Mouse (Mus musculus) kidney, postnatal 0 days (tissue): ENCODE data around the gene Amd2. TPM values are rescaled to one million over a fixed set of nuclear protein-coding genes. Genes with fewer than 3 reads are reported as not detected.

ENCODE experiments used
- ATAC-seq: fragments of 200-750 bp; cut with Nextera tagmentation; replicated peaks from 2 replicates; pipeline ENCODE4 v1.8.0; 2017; ENCODE audit warnings: low read depth, moderate number of reproducible peaks, moderate TSS enrichment, moderate library complexity; ENCODE audit not compliant: low FRiP score
- DNase-seq: peaks from one replicate; pipeline ENCODE4 v3.0.0-alpha.2; 2016; ENCODE audit warnings: low spot score
- H3K27ac ChIP-seq: fragments of 300-500 bp; sonication (generic); 2 replicates; pipeline ENCODE4 v1.5.1; 2014; ENCODE audit warnings: mild to moderate bottlenecking
- H3K27me3 ChIP-seq: fragments of 300-500 bp; sonication (generic); 2 replicates; pipeline ENCODE4 v1.6.1; 2014; ENCODE audit warnings: low read length, mixed read lengths; ENCODE audit not compliant: insufficient read depth
- H3K36me3 ChIP-seq: fragments of 300-500 bp; sonication (generic); 2 replicates; pipeline ENCODE4 v1.6.1; 2014; ENCODE audit warnings: low read length, mixed read lengths; ENCODE audit not compliant: insufficient read depth
- H3K4me1 ChIP-seq: fragments of 300-500 bp; sonication (generic); replicated peaks from 2 replicates; pipeline ENCODE4 v1.6.1; 2014; ENCODE audit warnings: antibody characterized with exemption, low read length, mixed read lengths; ENCODE audit not compliant: insufficient read depth
- H3K4me2 ChIP-seq: fragments of 300-500 bp; sonication (generic); 2 replicates; pipeline ENCODE4 v1.6.1; 2014; ENCODE audit warnings: mild to moderate bottlenecking, low read length, moderate library complexity, mixed read lengths
- H3K4me3 ChIP-seq: fragments of 300-500 bp; sonication (generic); replicated peaks from 2 replicates; pipeline ENCODE4 v1.5.1; 2014; ENCODE audit warnings: low read depth, low read length
- H3K9ac ChIP-seq: fragments of 300-500 bp; sonication (generic); 2 replicates; pipeline ENCODE4 v1.6.1; 2014; ENCODE audit warnings: low read depth, low read length
- H3K9me3 ChIP-seq: fragments of 300-500 bp; sonication (generic); replicated peaks from 2 replicates; pipeline ENCODE4 v1.6.1; 2016; ENCODE audit warnings: low read length, inconsistent platforms, mixed read lengths
- CTCF ChIP-seq: IDR thresholded peaks from 2 replicates; pipeline ENCODE4 v1.5.1; 2016; ENCODE audit warnings: antibody characterized with exemption, low read depth, mild to moderate bottlenecking, moderate library complexity
- WGBS: fragments of 180-500 bp; shearing (Covaris S2); extraction: QIAGEN DNeasy Blood & Tissue Kit; methylation state at CpG from one replicate; pipeline ENCODE4 v1.1.7; 2014; 5-methylcytosine and 5-hydroxymethylcytosine counted together
- polyA plus RNA-seq: library from polyadenylated mRNA; unstranded; fragments of >200 nt; fragmentation: Nextera tagmentation; extraction: Ambion mirVana; gene quantifications from 2 replicates; pipeline ENCODE4 v1.2.1, GENCODE M21; 2015

Gene Amd2
- polyA plus RNA-seq, result 3.4 and 3.6 TPM in 2 replicates

DNA sequence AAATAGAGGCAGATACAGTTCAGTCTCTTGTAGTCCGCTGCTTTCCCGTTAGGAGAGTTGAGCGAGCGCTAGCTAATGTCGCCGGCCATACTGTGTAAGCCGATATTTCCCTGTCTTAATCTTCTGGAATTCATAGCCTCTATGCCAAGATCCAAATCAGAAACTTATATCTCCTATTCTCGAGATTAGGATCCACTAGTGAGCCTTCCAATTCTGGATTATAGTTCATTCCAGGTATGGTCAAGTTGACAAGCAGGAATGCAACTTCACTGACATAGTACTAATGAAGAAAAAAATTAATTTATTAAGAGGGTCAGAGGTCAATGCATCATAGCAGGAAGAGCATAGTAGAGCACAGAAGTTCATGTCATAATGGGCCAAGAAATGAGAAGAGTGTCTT, at the start of gene Amd2:
Gene Amd2, minus strand, starts transcription at position 101 of the 400 bp plus-strand sequence.
- no peak for TF ChIP-seq CTCF
- WGBS, result 95% methylated on average over 8 of the region's 8 CpGs

DNA sequence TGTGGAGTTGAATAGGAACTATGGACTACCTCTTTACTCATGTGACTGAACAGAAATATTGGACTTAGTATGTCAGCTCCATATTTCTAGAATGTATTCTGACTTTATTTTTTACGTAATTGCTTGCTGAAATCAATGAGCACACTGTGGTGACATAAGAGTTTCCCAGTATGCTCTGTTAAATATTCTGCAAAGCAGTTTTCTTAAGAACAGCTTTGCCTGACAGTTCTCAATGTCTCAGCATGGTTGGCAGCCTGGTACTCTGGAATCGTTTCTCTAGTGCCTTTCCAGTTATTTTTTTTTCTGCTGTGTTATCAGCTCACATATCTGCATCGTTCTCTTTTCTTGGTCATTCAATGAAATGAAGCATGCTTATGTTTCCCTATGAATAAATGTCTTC, 49.6 kb upstream of the Amd2 start:
- ATAC-seq (no peak), DNase-seq (no peak)
- no peaks in the 10 kb centered on the region for H3K4me1 ChIP-seq
- H3K4me2 ChIP-seq, result no peak overlapping the region
- H3K9me3 ChIP-seq, result no peaks in the 10 kb centered on the region
- H3K27me3 ChIP-seq, result no peaks in the 10 kb centered on the region
- no peak overlapping the region for H3K9ac ChIP-seq
- H3K27ac ChIP-seq, result no peak overlapping the region
- 74% methylated on average over 3 of the region's 3 CpGs for WGBS
- no peak overlapping the region for H3K4me3 ChIP-seq
- no peaks in the 10 kb centered on the region for H3K36me3 ChIP-seq
- no peak for TF ChIP-seq CTCF

More for the DNA sequence above, at the start of gene Amd2:
- Histone ChIP-seq H3K9ac (no peak within 1 kb of the TSS), H3K4me1 (no peaks in the 10 kb centered on the region), H3K27ac (no peak within 1 kb of the TSS), H3K4me2 (no peak within 1 kb of the TSS), H3K36me3 (no peaks in the 10 kb centered on the region), H3K27me3 (no peaks in the 10 kb centered on the region), H3K9me3 (no peaks in the 10 kb centered on the region), H3K4me3 (no peak within 1 kb of the TSS)
- no peak for DNase-seq
- ATAC-seq, result no peak

DNA sequence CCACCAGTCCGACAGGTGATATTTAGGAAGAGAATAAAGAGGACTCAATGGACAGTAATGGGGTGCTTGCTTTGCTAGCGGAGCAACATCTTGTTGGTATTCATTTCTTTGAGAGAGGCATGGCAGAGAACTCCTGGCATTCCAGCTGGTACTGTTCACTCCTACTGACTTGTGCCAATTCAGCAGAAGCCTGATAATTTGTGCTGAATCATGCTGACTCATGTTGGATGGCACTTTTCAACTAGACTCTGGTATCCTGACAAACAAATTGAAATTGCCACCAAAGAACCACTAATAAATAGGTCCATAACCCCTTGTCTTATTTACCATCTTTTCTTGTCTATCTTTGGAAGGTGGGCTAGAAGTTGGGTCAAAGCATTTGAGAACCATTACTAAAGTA, 25.9 kb upstream of the Amd2 start:
- no peak overlapping the region for H3K4me2 ChIP-seq
- H3K36me3 ChIP-seq, result no peaks in the 10 kb centered on the region
- no peak overlapping the region for H3K4me3 ChIP-seq
- no peak for DNase-seq
- H3K27ac ChIP-seq, result no peak overlapping the region
- no peak for ATAC-seq
- H3K4me1 ChIP-seq, result no peaks in the 10 kb centered on the region
- no peak overlapping the region for H3K9ac ChIP-seq
- 93% methylated on average over 2 of the region's 2 CpGs for WGBS
- no peaks in the 10 kb centered on the region for H3K27me3 ChIP-seq
- no peaks in the 10 kb centered on the region for H3K9me3 ChIP-seq
- no peak for TF ChIP-seq CTCF

DNA sequence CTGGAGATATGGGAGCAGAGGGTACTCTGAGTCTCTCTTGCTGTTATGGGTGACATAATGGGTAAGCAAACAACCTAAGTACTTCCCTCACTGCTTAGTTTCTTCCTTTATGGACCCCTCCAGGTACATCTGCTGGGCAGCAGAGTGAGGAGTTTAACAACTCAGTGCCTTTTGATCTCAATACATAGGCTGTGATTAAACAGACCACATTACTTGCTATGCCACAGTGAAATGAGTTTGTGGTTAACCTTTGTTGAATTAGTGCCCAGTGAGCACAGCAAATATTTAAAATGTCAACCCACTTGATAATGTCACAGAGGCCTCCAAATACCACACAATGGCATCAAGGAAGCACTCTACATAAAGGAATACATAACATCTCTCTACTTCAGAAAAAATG, 2.6 kb upstream of the Amd2 start:
- no peak for TF ChIP-seq CTCF
- Histone ChIP-seq H3K4me2 (no peak overlapping the region), H3K9me3 (no peaks in the 10 kb centered on the region), H3K4me1 (no peaks in the 10 kb centered on the region), H3K9ac (no peak overlapping the region), H3K36me3 (no peaks in the 10 kb centered on the region), H3K27ac (no peak overlapping the region), H3K27me3 (no peaks in the 10 kb centered on the region), H3K4me3 (no peak overlapping the region)
- no peak for DNase-seq
- no peak for ATAC-seq
